In the genomic region with DNA sequence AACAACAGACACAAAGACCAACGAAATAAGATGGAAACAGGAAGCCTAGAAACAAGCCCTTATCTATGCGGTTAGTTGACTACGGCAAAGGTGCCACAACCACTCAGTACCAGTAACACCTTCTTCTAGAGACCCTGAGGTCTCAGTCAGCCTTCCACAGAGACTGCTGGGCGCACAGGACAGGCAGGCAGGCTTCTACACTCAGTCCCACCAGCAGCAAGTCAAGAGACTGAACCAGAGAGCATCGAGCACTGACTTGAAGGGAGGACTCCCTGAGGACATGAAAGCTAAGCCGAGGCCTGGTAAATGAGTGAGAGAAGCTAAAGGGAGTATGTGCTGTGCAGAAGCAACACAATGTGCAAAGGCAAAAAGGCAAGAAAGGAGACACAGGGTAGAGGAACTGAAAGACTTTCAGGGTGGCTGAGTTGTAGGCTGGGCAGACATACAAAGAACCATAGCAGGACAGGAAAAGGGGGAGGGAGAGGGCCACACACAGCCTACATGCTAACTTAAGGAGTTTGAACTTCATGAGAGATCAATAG, we compare ENCODE assay signal across 12 mouse cellular contexts. TPM values are rescaled to one million over a fixed set of nuclear protein-coding genes. Genes with fewer than 3 reads are reported as not detected.
DNase-seq lines count a peak whose midpoint lies in the region; ATAC-seq and TF ChIP-seq lines count a peak whose summit lies in the region.
"Had no signal": no experiment of that assay in that cellular context is flagged by ENCODE, and none has a peak within 500 bp of the region (broad histone marks: within the 10 kb centered on the region; RNA-seq: fewer than 3 reads in every experiment).

No protein-coding gene starts in this region.

- peak overlapping the region; percentile 32 for H3K4me2 ChIP-seq in heart, embryonic 13.5 days
- H3K4me2 ChIP-seq in liver, embryonic 14.5 days (ENCODE audit: low read depth), result peak overlapping the region; percentile 61
- H3K4me2 ChIP-seq: midbrain, embryonic 11.5 days had no signal

- no peaks in the 10 kb centered on the region for H3K27me3 ChIP-seq in heart, embryonic 13.5 days (replicated peaks)
- H3K27me3 ChIP-seq in liver, embryonic 14.5 days (ENCODE audit: control insufficient read depth, insufficient read depth, low read length), result no peaks in the 10 kb centered on the region

- no peak for TF ChIP-seq EP300 in liver, embryonic 14.5 days (IDR thresholded peaks at IDR 0.05; ENCODE audit: low read depth)

- H3K4me1 ChIP-seq in heart, embryonic 13.5 days, result peaks cover 44% of the 10 kb centered on the region
- peaks cover 65 to 75% of the 10 kb centered on the region in 2 experiments for H3K4me1 ChIP-seq in liver, embryonic 14.5 days (replicated peaks; ENCODE audit: control insufficient read depth in 2 of 2, insufficient read depth in 2 of 2, low read length in 1 of 2)
- H3K4me1 ChIP-seq: forebrain, embryonic 10.5 days had no signal

- intact Hi-C loops in heart, postnatal 25 days (cut with DNase I), result no loop called here
- intact Hi-C loops in left cerebral cortex, postnatal 4 days (cut with DNase I), result no loop called here

- 0 out of 2 replicates have a peak overlapping the region, but pooled peaks have one; percentile 7 for H3K9ac ChIP-seq in heart, embryonic 13.5 days
- peak overlapping the region; percentile 5 for H3K9ac ChIP-seq in liver, embryonic 14.5 days (replicated peaks)

- ATAC-seq in heart, embryonic 13.5 days (ENCODE audit: extremely low read depth, insufficient number of reproducible peaks, low FRiP score, low TSS enrichment), result no peak
- ATAC-seq in liver, embryonic 14.5 days (ENCODE audit: insufficient read depth), result no peak
- ATAC-seq in cerebellum, adult (ENCODE audit: insufficient number of reproducible peaks, low FRiP score, low TSS enrichment), result no peak

- 78% methylated on average over 6 of the region's 6 CpGs for WGBS in heart, embryonic 13.5 days
- WGBS in liver, embryonic 14.5 days (ENCODE audit: insufficient replicate concordance), result 42% methylated on average over 6 of the region's 6 CpGs

- H3K36me3 ChIP-seq in heart, embryonic 13.5 days, result peaks cover 19% of the 10 kb centered on the region
- peaks cover 87% of the 10 kb centered on the region for H3K36me3 ChIP-seq in liver, embryonic 14.5 days (replicated peaks; ENCODE audit: control insufficient read depth, insufficient read depth, low read depth)

- no peaks in the 10 kb centered on the region for H3K9me3 ChIP-seq in heart, embryonic 13.5 days
- H3K9me3 ChIP-seq in liver, embryonic 14.5 days (ENCODE audit: control insufficient read depth, low read length), result no peaks in the 10 kb centered on the region
- H3K9me3 ChIP-seq: forebrain, embryonic 10.5 days had no signal

- 0 out of 2 replicates have a peak overlapping the region, but pooled peaks have one; percentile 9 for H3K4me3 ChIP-seq in heart, embryonic 13.5 days
- H3K4me3 ChIP-seq in liver, embryonic 14.5 days (ENCODE audit: insufficient read depth in 1 of 2, low read depth in 2 of 2, low read length in 2 of 2), result peak overlapping the region; percentile 1 to 34; a peak in 1 of 4 replicates
- H3K4me3 ChIP-seq: forebrain, embryonic 10.5 days had no signal

- DNase-seq in heart, postnatal 25 days (ENCODE audit: low spot score), result no peak
- peak; percentile 24 for DNase-seq in thymus, postnatal 25 days
- no peak for DNase-seq in thymus, postnatal 14 days
- no peak for DNase-seq in liver, embryonic 14.5 days (ENCODE audit: low read depth in 3 of 3, low spot score in 3 of 3)
- no peak for DNase-seq in right cerebral cortex, adult 18-20 months
- no peak for DNase-seq in left cerebral cortex, postnatal 4 days
- DNase-seq: embryo, embryonic 11 days; right cerebral cortex, postnatal 4 days had no signal

- peak overlapping the region; percentile 32; the same call in 1 of the 2 replicates for H3K27ac ChIP-seq in heart, embryonic 13.5 days (replicated peaks)
- peak overlapping the region; percentile 82 for H3K27ac ChIP-seq in liver, embryonic 14.5 days
- H3K27ac ChIP-seq: forebrain, embryonic 10.5 days had no signal

- TF ChIP-seq CTCF in liver, embryonic 14.5 days (IDR thresholded peaks at IDR 0.05; ENCODE audit: low read depth), result no peak

RNA-seq across cellular contexts. Expression of gene Ranbp10, which starts 16.8 kb away (rescaled TPM):
- polyA plus RNA-seq in heart, embryonic 13.5 days (2015; fragmentation: Nextera tagmentation; extraction: Ambion mirVana), result 9.2 and 9.8 TPM in 2 replicates
- 10 to 100 TPM; 19.1 to 19.2 TPM for total RNA-seq in heart, postnatal 25 days (2021)
- polyA plus RNA-seq in liver, embryonic 14.5 days (2012; rRNA removed), result 57.2 and 60.6 TPM in 2 replicates
- polyA plus RNA-seq in liver, embryonic 14.5 days (2014; fragmentation: Nextera tagmentation; extraction: Ambion mirVana), result 37.0 and 42.0 TPM in 2 replicates
- total RNA-seq in left cerebral cortex, postnatal 4 days (2021), result 10 to 100 TPM; 21.8 to 23.6 TPM

RNA-seq across cellular contexts. Expression of gene Tsnaxip1, which starts 17.2 kb away (rescaled TPM):
- 0.19 TPM in 1 of 2 replicates, not detected in the other for polyA plus RNA-seq in heart, embryonic 13.5 days (2015; fragmentation: Nextera tagmentation; extraction: Ambion mirVana)
- not detected for total RNA-seq in heart, postnatal 25 days (2021)
- polyA plus RNA-seq in liver, embryonic 14.5 days (2012; rRNA removed), result 0.04 and 0.06 TPM in 2 replicates
- 0.06 TPM in 1 of 2 replicates, not detected in the other for polyA plus RNA-seq in liver, embryonic 14.5 days (2014; fragmentation: Nextera tagmentation; extraction: Ambion mirVana)
- total RNA-seq in left cerebral cortex, postnatal 4 days (2021), result under 1 TPM; 0.26 to 0.50 TPM

RNA-seq across cellular contexts. Expression of gene Cenpt, which starts 42.8 kb away (rescaled TPM):
- 37.1 and 40.5 TPM in 2 replicates for polyA plus RNA-seq in heart, embryonic 13.5 days (2015; fragmentation: Nextera tagmentation; extraction: Ambion mirVana)
- 1 to 10 TPM; 2.2 to 2.9 TPM for total RNA-seq in heart, postnatal 25 days (2021)
- 24.6 and 25.4 TPM in 2 replicates for polyA plus RNA-seq in liver, embryonic 14.5 days (2012; rRNA removed)
- polyA plus RNA-seq in liver, embryonic 14.5 days (2014; fragmentation: Nextera tagmentation; extraction: Ambion mirVana), result 15.0 and 18.2 TPM in 2 replicates
- 10 to 100 TPM; 37.9 to 39.7 TPM for total RNA-seq in left cerebral cortex, postnatal 4 days (2021)

RNA-seq across cellular contexts. Expression of gene Thap11, which starts 44.6 kb away (rescaled TPM):
- 44.8 and 47.1 TPM in 2 replicates for polyA plus RNA-seq in heart, embryonic 13.5 days (2015; fragmentation: Nextera tagmentation; extraction: Ambion mirVana)
- 10 to 100 TPM; 23.8 to 27.4 TPM for total RNA-seq in heart, postnatal 25 days (2021)
- 26.2 TPM in 2 replicates for polyA plus RNA-seq in liver, embryonic 14.5 days (2012; rRNA removed)
- 25.5 and 29.5 TPM in 2 replicates for polyA plus RNA-seq in liver, embryonic 14.5 days (2014; fragmentation: Nextera tagmentation; extraction: Ambion mirVana)
- 10 to 100 TPM; 32.7 to 35.3 TPM for total RNA-seq in left cerebral cortex, postnatal 4 days (2021)

RNA-seq across cellular contexts. Expression of gene Nutf2, which starts 50.1 kb away (rescaled TPM):
- polyA plus RNA-seq in heart, embryonic 13.5 days (2015; fragmentation: Nextera tagmentation; extraction: Ambion mirVana), result 177 and 212 TPM in 2 replicates
- 10 to 100 TPM; 30.7 to 35.0 TPM for total RNA-seq in heart, postnatal 25 days (2021)
- 40.5 and 83.2 TPM in 2 replicates for polyA plus RNA-seq in liver, embryonic 14.5 days (2012; rRNA removed)
- 139 TPM in 2 replicates for polyA plus RNA-seq in liver, embryonic 14.5 days (2014; fragmentation: Nextera tagmentation; extraction: Ambion mirVana)
- total RNA-seq in left cerebral cortex, postnatal 4 days (2021), result 10 to 100 TPM; 35.2 to 48.7 TPM

Comparison
In these comparisons a context has a peak if more than half of its experiments do, and no peak if none do; other contexts are left out.
1. RNA of gene Cenpt, which starts 42.8 kb away (total RNA-seq): 37.9 to 39.7 TPM in left cerebral cortex, postnatal 4 days; 2.2 to 2.9 TPM in heart, postnatal 25 days; every median in the first group is over 4 times any median in the second.